Mouse (Mus musculus) heart, adult 2 months (tissue): Measurements from ENCODE around the gene Snrpc.

ENCODE experiments used
- CTCF ChIP-seq: fragments of 200-600 bp; IDR thresholded peaks from 2 replicates; pipeline ENCODE4 v1.8.1; 2022; ENCODE audit warnings: antibody characterized with exemption, mild to moderate bottlenecking, moderate library complexity
- EP300 ChIP-seq: fragments of 200-500 bp; IDR thresholded peaks from 2 replicates; pipeline ENCODE4 v1.6.1; 2011; ENCODE audit warnings: low read depth, low read length, control low read depth; ENCODE audit not compliant: insufficient read depth
- POLR2A ChIP-seq: fragments of 200-500 bp; IDR thresholded peaks from 2 replicates; pipeline ENCODE4 v1.6.1; 2011; ENCODE audit warnings: mild to moderate bottlenecking, low read depth, low read length, control low read depth; ENCODE audit not compliant: insufficient read depth

- TF ChIP-seq EP300 (no peak), POLR2A (no peak), CTCF (no peak)
Observed at GRCm38 (mm10) chr17:27790015-27790414, 47.9 kb upstream of the Snrpc start.
